Mouse (Mus musculus) ovary, postnatal 10 days (tissue): ENCODE data around the gene Slc2a10.
"Not testable (repeated sequence)": the region's sequence is repeated elsewhere in the genome, so short reads cannot be mapped to it uniquely, and the experiment has no call there.

ENCODE experiments used
- DNase-seq: peaks from one replicate; pipeline ENCODE4 v3.0.0; 2022; ENCODE audit warnings: low spot score

The Slc2a10 gene

GRCm38 (mm10) chr2:165509686-165510085 is 6.1 kb downstream of the Slc2a10 start:
- DNase-seq: no peak

GRCm38 (mm10) chr2:165510466-165510865 is 6.9 kb downstream of the Slc2a10 start:
- DNase-seq: no peak

GRCm38 (mm10) chr2:165510914-165511458 is 7.4 kb downstream of the Slc2a10 start:
- DNase-seq: not testable (repeated sequence)

GRCm38 (mm10) chr2:165511530-165511929 is 7.9 kb downstream of the Slc2a10 start:
- DNase-seq: not testable (repeated sequence)

GRCm38 (mm10) chr2:165512426-165512825 is 8.8 kb downstream of the Slc2a10 start:
- DNase-seq: no peak

- DNase-seq: no peak
Measured at GRCm38 (mm10) chr2:165512870-165513600, 9.4 kb downstream of the Slc2a10 start.

GRCm38 (mm10) chr2:165515178-165515728 is 11.7 kb downstream of the Slc2a10 start:
- DNase-seq: no peak

GRCm38 (mm10) chr2:165525609-165526008 is 22.0 kb downstream of the Slc2a10 start:
- DNase-seq: no peak

GRCm38 (mm10) chr2:165529106-165529505 is 25.5 kb downstream of the Slc2a10 start:
- peak; percentile 41 for DNase-seq

GRCm38 (mm10) chr2:165533789-165534188 is 30.2 kb downstream of the Slc2a10 start:
- no peak for DNase-seq

- no peak for DNase-seq
Measured at GRCm38 (mm10) chr2:165540975-165541374, 37.4 kb downstream of the Slc2a10 start.

- DNase-seq: no peak
Measured at GRCm38 (mm10) chr2:165542939-165543669, 39.5 kb downstream of the Slc2a10 start.

GRCm38 (mm10) chr2:165543670-165544016 is 40.1 kb downstream of the Slc2a10 start:
- no peak for DNase-seq

- DNase-seq: no peak
Measured at GRCm38 (mm10) chr2:165545687-165546086, 42.1 kb downstream of the Slc2a10 start.

GRCm38 (mm10) chr2:165546341-165546740 is 42.8 kb downstream of the Slc2a10 start:
- DNase-seq: no peak

- DNase-seq: no peak
Measured at GRCm38 (mm10) chr2:165547410-165547809, 43.8 kb downstream of the Slc2a10 start.

GRCm38 (mm10) chr2:165548627-165549026 is 45.0 kb downstream of the Slc2a10 start:
- no peak for DNase-seq

- not testable (repeated sequence) for DNase-seq
Measured at GRCm38 (mm10) chr2:165550410-165550809, 46.8 kb downstream of the Slc2a10 start.

- DNase-seq: no peak
Measured at GRCm38 (mm10) chr2:165554066-165554465, 50.5 kb downstream of the Slc2a10 start.

GRCm38 (mm10) chr2:165557278-165557677 is 53.7 kb downstream of the Slc2a10 start:
- DNase-seq: no peak

- no peak for DNase-seq
Measured at GRCm38 (mm10) chr2:165558916-165559315, 55.3 kb downstream of the Slc2a10 start.

GRCm38 (mm10) chr2:165559506-165560235 is 56.1 kb downstream of the Slc2a10 start:
- no peak for DNase-seq
